Mouse (Mus musculus) testis, postnatal 10 days (tissue): ENCODE results near the gene Chaf1a.
"Not testable (repeated sequence)": the region's sequence is repeated elsewhere in the genome, so short reads cannot be mapped to it uniquely, and the experiment has no call there.

Experiments used
- DNase-seq: peaks from one replicate; pipeline ENCODE4 v3.0.0; 2021; ENCODE audit warnings: low spot score

Chaf1a gene

DNA sequence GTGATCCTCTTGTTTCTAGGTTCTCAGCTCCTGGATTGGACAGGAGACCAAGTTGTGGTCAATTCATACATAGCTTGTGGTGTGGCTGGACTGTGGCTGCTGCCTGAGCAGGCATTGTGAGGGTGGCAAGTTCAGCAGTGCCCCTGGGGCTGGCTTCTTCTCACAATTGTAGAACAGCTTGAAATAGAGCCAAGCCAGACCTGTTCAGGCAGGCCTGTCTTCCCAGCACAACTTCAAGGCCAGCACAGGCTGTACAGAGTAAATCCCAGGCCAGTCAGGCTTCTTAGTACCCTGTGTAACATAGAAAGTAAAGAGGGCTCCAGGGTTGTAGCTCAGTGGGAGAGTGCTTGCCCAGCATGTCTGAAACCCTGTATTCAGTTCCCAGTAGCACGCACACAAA is 52.6 kb downstream of the Chaf1a start:
- DNase-seq = no peak

- DNase-seq = no peak
Measured at GRCm38 (mm10) chr17:56096883-56097282, 56.6 kb downstream of the Chaf1a start.

DNA sequence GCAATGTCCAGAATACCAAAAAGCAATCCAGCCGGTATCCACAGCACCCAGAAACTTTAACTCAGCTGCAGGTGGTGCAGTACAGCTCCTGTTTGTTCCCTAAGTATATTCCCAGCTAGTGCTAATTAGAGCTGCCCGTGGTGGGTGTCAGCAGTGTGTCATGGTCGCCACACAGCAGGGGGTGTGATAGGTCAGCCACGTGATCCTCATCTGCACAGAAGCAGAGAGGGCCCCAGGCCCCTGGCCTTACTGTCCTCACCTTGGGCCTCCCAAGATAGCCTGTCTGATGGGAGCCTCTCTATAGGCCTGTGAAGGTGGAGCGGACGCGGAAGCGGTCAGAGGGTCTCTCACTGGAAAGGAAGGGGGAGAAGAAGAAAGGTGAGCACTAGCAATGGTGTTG is 57.9 kb downstream of the Chaf1a start:
- DNase-seq = no peak

DNA sequence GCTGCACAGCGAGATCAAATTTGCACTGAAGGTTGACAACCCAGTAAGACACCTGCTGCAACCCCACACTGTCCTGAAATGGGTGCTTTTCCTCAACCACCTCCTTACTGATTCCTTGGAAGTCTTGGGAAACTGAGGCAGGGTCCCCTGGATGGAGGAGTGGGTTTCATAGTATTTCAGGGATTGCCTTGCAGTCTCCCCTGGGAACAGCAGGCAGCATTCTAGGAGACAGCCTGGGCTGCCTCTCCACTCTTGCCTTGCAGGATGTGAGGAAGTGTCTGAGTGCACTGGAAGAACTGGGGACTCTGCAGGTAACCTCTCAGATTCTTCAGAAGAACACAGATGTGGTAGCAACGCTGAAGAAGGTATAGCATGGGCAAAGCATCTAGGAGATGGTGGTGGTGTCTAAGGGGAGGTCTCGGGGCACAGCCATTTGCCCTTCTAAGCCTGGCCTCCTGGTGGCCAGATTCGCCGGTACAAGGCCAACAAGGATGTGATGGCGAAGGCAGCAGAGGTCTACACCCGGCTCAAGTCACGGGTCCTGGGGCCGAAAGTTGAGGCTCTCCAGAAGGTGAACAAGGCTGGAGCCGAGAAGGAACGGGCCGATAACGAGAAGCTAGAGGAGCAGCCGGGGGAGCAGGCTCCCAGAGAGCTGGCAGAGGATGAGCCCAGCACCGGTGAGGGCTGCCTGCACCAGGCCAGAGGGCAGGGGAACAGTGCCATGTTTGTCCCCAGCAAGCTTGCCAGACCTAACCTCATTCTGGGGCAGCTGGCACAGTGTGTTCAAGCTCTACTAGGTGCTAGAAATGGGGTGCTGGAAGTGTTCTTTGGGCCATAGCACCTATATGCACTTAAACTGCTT is 58.7 kb downstream of the Chaf1a start:
- DNase-seq = no peak

DNA sequence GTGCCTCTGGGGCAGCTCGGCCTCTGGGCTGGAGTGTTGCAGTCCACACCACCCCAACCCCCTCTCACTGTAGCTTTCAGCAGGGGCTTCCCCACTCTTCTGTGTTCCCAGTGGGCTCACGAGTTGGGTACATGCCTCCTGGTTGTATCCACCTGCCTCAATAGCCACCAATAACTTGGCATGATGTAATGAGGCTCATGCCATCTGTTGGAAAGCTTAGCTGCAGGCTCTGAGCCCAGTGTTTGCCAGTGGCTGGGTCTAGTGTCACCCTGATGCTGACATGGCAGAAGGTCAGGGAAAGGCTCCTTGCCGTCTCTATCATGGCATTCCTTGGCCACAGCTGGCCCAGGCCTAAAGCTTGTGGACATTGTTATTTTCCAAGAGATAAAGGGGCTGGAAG is 60.6 kb downstream of the Chaf1a start:
- DNase-seq = no peak

DNA sequence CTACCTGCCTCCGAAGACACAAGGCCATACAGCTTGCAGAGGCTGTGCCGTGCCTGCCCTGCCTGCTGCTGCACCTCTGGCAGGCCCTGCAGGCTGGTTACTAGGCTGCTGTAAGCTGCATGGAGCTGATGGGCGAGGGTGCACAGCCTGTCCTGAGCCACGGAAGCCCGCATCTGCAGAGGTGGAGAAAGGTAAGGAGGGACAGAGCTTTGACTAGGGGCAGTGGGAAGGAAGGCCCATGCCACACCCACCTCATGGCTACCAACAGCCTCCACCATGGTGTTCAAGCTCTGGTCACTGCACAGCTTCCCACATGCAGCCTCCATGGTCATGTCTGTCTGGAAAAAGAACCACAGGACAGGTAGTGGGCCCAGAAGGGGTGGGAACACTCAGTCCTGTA is 61.9 kb downstream of the Chaf1a start:
- DNase-seq = no peak

DNA sequence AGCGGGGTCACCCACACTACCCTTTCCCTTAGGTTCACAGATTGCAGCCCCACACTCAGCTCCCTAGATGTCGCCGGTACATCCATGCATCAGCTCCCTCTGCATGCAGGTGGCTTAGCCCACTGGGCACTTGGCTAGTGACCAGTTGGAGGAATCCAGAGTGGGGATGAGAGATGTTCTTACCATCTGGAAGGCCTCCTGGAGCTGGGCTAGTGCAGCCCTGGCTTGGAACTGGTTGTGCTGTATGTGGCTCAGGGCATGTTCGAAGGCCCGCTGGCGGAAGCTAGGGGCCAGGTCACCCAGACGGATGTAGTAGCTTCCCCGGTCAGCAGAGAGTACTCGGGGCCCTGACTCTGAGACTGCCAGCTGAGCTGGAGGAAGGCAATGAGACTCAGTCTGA is 62.7 kb downstream of the Chaf1a start:
- no peak for DNase-seq

DNA sequence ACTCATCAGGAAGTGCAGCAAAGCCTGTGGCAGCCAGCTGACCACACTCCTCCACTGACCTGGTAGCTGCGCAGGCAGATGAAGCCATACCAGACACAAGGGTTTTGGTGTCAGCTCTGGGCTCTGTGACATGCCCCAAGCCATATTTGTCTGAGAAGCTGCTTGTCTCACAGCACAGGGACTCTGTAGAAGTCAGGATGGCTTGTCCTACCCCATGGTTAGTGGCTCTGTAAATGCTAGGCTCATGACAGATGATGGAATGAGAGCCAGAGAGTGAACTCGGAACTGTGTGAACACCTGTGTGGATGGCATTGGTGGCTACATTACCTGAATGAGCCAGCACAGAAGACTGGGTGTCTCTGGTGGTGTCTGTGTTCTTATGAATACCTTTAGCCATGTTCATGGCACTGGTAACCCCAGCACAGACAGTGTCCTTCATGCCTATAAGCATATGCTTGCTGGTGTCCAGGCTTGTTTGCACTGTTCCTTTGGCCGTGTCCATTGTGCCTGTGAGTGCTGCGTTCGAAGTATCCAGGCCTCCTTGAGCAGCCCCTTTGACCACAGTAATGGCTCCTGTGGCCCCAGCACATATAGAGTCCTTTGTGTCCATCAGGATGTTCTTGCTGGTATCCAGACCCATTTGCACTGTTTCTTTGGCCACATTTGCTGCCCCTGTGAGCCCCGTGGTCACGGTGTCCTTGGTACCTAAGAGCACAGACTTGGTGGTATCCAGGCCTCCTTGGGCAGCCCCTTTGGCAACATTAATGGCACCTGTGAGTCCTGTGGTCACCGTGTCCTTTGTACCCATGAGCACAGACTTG is 63.4 kb downstream of the Chaf1a start:
- DNase-seq = no peak

DNA sequence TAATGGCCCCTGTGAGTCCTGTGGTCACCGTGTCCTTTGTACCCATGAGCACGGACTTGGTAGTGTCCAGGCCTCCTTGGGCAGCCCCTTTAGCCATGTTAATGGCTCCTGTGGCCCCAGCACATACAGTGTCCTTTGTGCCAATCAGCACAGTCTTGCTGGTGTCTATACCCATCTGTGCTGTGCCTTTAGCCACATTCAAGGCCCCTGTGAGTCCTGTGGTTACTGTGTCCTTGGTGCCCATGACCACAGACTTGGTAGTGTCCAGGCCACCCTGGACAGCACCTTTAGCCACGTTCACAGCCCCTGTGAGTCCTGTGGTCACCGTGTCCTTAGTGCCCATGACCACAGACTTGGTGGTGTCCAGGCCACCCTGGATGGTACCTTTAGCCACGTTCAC is 64.6 kb downstream of the Chaf1a start:
- not testable (repeated sequence) for DNase-seq

DNA sequence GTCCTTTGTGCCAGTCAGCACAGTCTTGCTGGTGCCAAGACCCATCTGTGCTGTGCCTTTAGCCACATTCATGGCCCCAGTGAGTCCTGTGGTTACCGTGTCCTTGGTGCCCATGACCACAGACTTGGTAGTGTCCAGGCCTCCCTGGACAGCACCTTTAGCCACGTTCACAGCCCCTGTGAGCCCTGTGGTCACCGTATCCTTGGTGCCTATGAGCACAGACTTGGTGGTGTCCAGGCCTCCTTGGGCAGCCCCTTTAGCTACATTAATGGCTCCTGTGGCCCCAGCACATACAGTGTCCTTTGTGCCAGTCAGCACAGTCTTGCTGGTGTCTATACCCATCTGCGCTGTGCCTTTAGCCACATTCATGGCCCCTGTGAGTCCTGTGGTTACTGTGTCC is 66.2 kb downstream of the Chaf1a start:
- not testable (repeated sequence) for DNase-seq

DNA sequence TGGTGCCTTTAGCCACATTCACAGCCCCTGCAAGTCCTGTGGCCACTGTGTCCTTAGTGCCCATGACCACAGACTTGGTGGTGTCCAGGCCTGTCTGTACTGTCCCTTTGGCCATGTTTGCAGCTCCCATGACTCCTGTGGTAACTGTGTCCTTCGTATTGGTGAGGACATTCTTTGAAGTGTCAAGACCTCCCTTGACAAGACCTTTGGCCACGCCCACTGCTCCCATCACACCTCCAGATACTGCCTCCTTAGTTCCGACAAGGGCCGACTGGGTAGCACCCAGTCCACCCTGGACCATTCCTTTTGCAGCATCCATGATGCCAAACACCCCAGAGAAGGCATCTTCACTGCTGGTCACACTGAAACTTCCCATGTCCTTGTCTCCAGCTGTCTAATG is 66.7 kb downstream of the Chaf1a start:
- no peak for DNase-seq

- no peak for DNase-seq
Measured at GRCm38 (mm10) chr17:56107736-56108135, 67.5 kb downstream of the Chaf1a start.

- no peak for DNase-seq
Measured at GRCm38 (mm10) chr17:56108334-56109044, 68.2 kb downstream of the Chaf1a start.

- no peak for DNase-seq
Measured at GRCm38 (mm10) chr17:56109219-56110051, 69.2 kb downstream of the Chaf1a start, which contains the start of gene Plin4. Plin4 (minus strand) TSS chr17:56109803.

- DNase-seq = no peak
Measured at GRCm38 (mm10) chr17:56110571-56110970, 70.3 kb downstream of the Chaf1a start.

- no peak for DNase-seq
Measured at GRCm38 (mm10) chr17:56111021-56111420, 70.8 kb downstream of the Chaf1a start.

DNA sequence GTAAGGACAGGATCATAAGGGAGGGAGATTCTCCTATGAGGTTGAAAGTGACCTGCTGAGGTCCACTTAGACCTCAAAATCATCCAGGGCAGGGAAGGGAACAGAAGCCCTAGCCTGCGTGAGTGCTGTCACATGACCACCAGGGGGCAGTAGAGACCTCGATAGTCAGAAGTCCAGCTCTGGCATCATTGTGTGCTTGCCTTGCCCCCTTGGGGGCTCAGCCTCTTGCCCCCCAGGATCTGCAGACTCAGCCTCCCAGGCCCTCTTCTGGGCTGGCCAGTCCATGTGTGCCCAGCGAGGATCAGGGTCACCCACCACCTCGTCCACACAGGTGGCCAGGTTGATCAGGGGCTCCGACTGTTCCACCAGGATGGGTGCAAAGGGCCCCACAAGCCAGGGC is 71.6 kb downstream of the Chaf1a start:
- peak; percentile 77 for DNase-seq

DNA sequence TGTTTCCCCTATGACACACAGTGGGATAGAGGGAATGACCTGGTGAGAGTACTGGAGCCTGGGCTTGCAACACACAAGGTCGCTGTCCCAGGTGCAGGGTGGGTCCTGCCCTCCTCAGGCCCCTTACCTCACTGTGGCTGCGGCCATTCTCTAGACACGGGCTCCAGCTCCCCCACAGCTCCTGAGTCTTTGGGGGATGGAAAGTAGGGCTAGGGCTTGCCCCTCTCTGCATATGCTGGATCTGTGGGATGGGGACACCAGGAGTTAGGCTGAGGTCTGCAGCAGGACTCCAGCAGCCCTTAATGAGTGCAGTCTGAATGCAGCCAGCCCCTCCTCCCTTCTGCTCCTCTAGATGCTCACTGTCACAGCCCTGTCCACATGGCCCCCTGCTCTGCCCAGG is 72.5 kb downstream of the Chaf1a start:
- DNase-seq = no peak

DNA sequence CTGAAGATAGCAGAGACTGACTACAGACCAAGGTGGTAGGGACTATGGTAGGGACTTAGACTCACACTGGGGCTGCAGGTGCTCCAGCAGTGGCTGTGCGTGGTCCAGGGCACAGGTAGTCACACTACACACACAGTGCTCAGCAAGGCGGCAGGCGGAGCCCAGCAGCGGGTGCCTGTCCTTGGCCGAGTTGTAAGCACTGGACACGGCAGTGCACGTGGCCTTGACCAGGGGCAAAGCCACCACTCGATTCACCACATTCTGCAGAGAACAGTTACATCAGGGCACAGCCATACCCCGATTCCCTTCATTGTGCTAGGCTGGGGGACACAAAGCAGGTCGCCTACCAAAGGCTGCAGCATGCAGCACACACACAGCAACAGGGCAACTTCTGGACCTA is 76.0 kb downstream of the Chaf1a start:
- no peak for DNase-seq

- DNase-seq = peak; percentile 83
Measured at GRCm38 (mm10) chr17:56117251-56117710, 77.0 kb downstream of the Chaf1a start, which contains the start of gene Plin5. Plin5 (minus strand) TSS chr17:56117596.

- no peak for DNase-seq
Measured at GRCm38 (mm10) chr17:56119431-56119830, 79.2 kb downstream of the Chaf1a start.
